Mouse (Mus musculus) large intestine, adult 2 months (tissue): ENCODE results near the gene Syne2. TPM values are rescaled to one million over a fixed set of nuclear protein-coding genes. Genes with fewer than 3 reads are reported as not detected.

ENCODE experiments used
- DNase-seq: peaks from one replicate; pipeline ENCODE4 v3.0.0-alpha.2; 2012; ENCODE audit warnings: low read depth, low spot score
- WGBS: fragments of 180-500 bp; shearing (Covaris S2); methylation state at CpG from one replicate; pipeline ENCODE4 v1.1.7; 2018; 5-methylcytosine and 5-hydroxymethylcytosine counted together
- polyA plus RNA-seq: library from polyadenylated mRNA; depleted of rRNA; stranded (reverse); fragments of >200 nt; gene quantifications from 2 replicates; pipeline ENCODE4 v1.2.3, GENCODE M21; 2012

Syne2 gene
- polyA plus RNA-seq, 1 experiment, result 22.3 TPM

- 84% methylated on average over 11 of the region's 11 CpGs for WGBS
- DNase-seq, result no peak
Observed at GRCm38 (mm10) chr12:75859936-75860335, 42.0 kb downstream of the Syne2 start.

- 88% methylated on average over 6 of the region's 6 CpGs for WGBS
- DNase-seq, result no peak
Observed at GRCm38 (mm10) chr12:75860843-75861242, 42.9 kb downstream of the Syne2 start.

- WGBS, result 83% methylated on average over 2 of the region's 2 CpGs
- no peak for DNase-seq
Observed at GRCm38 (mm10) chr12:75865166-75865565, 47.2 kb downstream of the Syne2 start.

- WGBS, result 24% methylated on average over 17 of the region's 17 CpGs
- peak; percentile 47 for DNase-seq
Observed at GRCm38 (mm10) chr12:75866419-75867373, 48.8 kb downstream of the Syne2 start.

DNA sequence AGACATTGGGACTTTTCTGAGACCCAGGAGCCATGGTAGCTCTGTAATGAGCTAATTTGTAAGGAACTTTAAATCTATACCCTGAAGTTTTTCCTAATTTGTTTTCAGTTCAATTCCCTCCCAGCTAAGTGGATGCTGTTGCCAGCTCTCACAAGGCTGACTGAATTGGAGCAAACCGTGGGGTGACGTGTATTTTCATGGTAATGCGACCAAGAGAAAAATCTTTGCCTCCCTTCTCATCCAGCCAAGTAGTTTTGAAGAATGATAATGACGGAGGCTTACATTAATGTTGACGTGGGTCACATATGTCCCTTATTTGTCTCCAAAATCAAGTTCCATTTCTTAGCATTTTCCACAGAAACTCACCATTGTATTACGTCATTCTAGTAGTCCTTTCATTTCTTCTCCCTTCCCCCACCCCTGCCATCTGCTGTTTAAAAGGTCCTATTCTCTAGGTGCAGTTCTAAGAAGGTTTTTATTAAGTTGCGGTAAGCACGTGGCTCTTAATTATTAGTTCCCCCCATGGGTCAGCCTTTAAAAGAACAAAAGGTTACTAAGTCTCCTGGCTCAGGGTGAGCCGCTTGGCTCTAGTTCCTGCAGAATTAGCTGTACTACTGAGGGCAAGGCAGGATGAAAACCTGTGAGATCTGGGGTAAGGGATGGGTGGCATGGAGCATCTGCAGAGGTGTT is 55.8 kb downstream of the Syne2 start:
- DNase-seq, result no peak

DNA sequence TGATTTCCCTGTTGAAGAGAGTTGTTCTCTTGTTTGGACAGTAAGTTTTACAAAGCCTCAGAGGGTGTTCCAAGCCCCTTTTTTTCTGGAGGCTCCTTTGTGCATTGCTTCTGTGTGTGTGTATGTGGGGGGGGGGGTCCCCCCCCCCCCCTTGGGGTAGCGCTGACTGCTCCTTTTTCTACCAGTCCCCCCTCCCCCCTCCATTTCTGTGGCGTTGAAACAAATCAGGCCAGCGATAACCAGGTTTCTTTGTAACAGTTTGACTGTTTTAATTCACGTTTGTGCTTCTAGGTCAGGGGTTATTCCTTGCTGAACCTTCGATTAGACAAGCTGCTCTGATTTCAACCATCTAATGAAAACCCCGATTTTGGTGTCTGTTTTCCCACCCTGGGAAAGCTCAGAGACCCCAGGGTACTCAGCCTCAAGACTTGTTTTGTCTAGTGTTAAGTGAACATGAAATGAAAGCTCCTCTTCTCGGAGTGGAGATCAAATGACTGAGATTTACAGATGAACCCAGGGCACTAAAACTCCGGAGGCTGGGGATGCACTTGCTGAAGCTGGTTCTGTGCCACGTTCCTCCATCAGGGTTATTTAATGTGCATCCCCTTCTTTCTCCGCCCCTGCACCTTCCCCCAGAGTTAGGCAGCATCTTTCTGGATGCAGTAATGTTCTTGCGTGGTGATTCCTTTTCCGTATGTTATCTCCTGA is 56.5 kb downstream of the Syne2 start:
- DNase-seq, result no peak
- WGBS, result 69% methylated on average over 12 of the region's 12 CpGs

More for the DNA sequence above, 55.8 kb downstream of the Syne2 start:
- WGBS, result 89% methylated on average over 9 of the region's 9 CpGs

DNA sequence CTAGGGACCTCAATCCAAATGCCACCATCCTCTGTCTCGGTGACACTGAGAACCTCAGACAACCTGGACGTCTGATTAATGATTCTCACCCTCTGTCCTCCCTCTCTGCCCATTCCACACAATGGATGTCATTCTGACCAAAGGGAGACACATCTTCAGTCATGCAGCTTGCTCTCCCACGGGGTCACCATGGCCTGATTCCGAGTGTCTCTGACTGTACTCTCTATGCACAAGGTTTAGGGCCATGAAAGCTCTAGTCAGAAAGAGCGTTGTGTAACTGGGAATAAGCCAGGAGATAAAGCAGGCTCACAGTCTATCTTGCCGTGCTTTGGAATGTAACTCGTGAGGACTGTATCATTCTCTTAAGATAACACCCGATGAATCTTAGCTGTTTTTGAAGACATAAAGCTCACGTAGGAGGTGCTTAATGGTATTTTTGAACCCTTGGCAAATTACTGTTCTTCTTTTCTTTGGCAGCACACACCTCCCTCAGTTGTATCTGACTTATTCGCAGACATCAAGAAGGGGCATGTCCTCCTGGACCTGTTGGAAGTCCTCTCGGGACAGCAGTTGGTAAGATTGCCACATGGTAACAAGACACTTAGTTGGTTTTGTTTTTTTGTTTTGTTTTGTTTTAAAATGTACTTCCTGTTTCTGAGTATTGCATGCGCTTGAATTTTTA is 61.8 kb downstream of the Syne2 start:
- no peak for DNase-seq
- 85% methylated on average over 12 of the region's 12 CpGs for WGBS

DNA sequence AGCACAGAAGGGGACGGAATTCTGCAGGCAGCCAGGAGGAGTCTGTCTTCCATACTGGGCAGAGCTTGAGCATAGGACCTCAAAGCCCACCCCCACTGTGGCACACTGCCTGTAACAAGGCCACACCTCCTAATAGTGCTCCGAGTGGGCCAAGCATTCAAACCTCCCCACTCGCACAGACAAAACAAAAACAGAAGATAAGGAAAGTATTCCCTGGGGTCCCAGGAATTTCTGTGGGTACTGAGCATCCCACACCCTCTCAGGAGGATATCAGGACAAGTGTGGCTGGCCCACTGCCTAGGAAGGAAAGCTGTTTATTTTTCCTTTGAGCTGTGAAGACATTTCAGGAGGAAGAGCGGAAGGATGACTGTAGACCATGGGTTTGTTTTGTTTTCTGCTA is 63.6 kb downstream of the Syne2 start:
- no peak for DNase-seq
- WGBS, result 73% methylated on average over 4 of the region's 4 CpGs

DNA sequence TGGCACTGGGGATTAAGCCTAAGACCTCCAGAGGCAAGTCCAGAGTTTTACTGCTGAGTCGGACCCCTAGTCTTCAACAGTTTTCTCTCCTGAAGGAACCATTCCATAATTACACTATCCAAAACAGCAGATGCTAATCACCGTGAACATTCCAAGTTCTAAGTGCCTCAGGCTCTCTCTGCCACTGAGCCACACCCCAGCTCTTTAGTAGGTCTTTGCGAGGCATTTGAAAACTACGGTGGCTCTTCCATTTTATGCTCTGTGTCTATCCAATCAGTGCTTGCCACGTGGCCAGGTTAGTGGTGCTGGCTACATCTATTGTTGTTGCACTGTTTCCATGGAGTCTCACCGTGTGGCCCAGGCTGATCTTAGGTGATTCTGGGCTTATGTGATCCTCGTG is 68.2 kb downstream of the Syne2 start:
- 76% methylated on average over 7 of the region's 7 CpGs for WGBS
- DNase-seq, result no peak

DNA sequence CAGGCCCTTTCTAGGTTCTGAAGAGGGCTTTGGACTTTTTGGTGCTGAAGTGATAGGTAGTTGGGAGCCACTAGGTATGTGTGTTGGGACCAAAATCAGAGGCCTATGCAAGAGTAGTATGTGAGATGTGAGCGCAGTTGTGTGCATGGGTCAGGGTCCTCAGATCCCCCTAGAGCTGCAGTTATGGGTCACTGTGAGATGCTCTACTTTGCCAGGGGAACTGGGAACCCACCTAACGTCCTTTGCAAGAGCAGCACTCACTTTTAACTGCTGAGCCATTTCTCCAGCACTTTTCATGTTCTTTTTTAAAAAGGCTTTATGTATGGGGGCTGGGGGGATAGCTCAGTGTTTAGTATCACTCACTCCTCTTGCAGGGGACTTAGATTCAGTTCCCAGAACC is 69.0 kb downstream of the Syne2 start:
- DNase-seq, result no peak
- WGBS, result 100% methylated on average over 2 of the region's 2 CpGs

GRCm38 (mm10) chr12:75888721-75889120 is 70.8 kb downstream of the Syne2 start:
- 95% methylated on average over 12 of the region's 12 CpGs for WGBS
- DNase-seq, result no peak

DNA sequence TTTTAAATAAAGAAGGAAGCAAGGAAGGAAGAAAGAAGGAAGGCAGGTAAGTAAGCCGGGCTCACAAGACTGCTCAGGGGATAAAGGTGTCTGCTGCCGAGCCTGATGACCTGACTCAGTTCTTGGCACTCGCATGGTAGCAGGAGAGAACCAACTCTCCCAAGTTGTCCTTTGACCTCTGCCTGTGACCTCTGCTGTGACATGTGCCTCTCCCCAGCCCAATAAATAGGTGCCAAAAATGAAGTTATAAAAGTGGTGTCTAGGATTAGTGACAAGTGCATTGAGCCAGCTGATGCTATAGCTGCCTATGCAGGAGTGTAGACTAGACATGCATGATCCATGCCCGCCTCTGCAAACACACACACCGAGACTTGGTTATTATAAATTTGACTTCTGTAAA is 73.3 kb downstream of the Syne2 start:
- no peak for DNase-seq
- WGBS, result 90% methylated on average over 5 of the region's 5 CpGs

DNA sequence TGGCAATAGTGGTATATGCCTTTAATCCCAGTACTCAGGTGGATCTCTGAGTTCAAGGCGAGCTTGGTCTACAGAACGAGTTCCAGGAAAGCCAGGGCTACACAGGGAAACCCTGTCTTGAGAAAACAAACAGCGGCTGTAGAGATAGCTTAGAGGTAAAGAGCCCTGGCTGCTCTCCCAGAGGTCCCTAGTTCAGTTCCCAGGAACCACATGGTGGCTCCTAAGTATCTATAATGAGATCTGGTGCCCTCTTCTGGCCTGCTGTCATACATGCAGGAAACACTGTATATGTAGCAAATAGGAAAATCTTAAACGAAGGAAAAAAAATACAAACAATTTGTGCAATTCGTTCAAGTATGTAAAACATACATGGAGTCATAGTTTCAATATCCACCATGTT is 75.5 kb downstream of the Syne2 start:
- WGBS, result 64% methylated on average over 5 of the region's 5 CpGs
- DNase-seq, result no peak

GRCm38 (mm10) chr12:75894316-75894997 is 76.5 kb downstream of the Syne2 start:
- peak; percentile 32 for DNase-seq

DNA sequence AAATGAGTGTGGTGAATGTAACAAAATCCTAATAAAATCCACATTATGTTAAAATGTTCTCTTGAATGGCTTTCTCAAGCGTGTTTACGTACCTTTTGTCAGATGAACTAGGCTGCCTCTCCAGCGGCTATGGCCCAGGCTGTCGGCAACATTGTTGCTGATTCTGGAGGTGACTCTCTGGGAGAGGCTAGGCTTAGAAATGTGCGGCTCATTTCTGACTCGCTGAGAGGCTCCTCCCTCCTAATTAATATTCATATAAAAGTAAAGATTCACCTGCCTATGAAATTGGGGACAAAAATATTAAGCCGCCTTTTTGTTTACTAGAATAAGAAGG is 77.0 kb downstream of the Syne2 start:
- no peak for DNase-seq
- 36% methylated on average over 7 of the region's 7 CpGs for WGBS

More at GRCm38 (mm10) chr12:75894316-75894997, 76.5 kb downstream of the Syne2 start:
- 45% methylated on average over 9 of the region's 9 CpGs for WGBS

DNA sequence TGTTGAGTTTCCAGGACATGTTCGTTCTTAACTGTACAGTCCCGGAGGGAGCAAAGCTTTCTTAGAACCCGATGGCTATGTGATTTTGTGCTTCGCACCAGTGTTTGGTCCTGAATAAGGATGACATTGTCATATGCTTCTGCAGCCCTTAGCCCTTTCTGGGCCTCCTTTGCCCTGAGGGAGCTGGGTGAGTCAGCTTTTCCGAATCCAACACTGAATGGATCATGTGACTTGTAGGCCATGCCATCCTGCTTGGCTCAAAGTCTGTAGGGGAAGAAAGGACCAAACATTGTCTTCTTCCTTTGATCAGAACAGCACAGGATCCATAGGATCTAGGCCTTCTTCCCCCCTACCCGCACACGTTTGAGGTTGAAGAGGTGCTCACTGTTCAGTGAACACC is 79.9 kb downstream of the Syne2 start:
- DNase-seq, result no peak
- 79% methylated on average over 7 of the region's 7 CpGs for WGBS

- DNase-seq, result no peak
- whole genome bisulfite sequencing, result 99% methylated on average over 9 of the region's 9 CpGs
Observed at GRCm38 (mm10) chr12:75901721-75902120, 83.8 kb downstream of the Syne2 start.

GRCm38 (mm10) chr12:75904068-75904467 is 86.1 kb downstream of the Syne2 start:
- WGBS, result 93% methylated on average over 11 of the region's 11 CpGs
- DNase-seq, result no peak

DNA sequence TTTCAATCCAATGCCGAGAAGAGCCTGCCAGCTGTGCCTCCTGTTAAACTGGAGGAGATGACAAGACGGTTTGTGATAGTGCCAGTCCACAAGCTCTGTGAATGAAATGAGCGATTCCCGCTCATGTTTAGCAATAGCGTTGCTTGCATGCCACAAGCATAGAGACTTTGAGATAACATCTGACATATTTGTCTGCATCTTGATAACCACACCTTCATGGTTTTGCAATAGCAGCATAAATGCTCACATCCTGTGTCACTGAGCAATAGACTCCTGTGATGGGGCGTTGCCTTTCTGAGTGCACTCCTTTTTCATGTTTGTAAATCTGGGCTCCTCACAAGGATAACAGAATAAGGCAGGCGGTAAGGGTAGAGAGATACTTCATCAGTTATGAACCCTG is 87.4 kb downstream of the Syne2 start:
- whole genome bisulfite sequencing, result 90% methylated on average over 7 of the region's 7 CpGs
- no peak for DNase-seq
